Mouse (Mus musculus): ENCODE results near the gene Fbxw8.

GRCm38 (mm10) chr5:118099870-118100478 lies 55.3 kb downstream of the Fbxw8 start:
- TF ChIP-seq CTCF (IDR thresholded peaks at IDR 0.05; ENCODE audit: control insufficient read depth, insufficient read depth, insufficient replicate concordance, low read depth, low read length) (no peak), POLR2A (IDR thresholded peaks at IDR 0.05; ENCODE audit: control insufficient read depth, low read depth, low read length) (no peak)
